Mouse (Mus musculus): Measurements from ENCODE around the gene Zswim1. TPM values are rescaled to one million over a fixed set of nuclear protein-coding genes. Genes with fewer than 3 reads are reported as not detected.

Zswim1 gene
- total RNA-seq (2021) = 10 to 100 TPM; 18.1 to 18.2 TPM
- long read RNA-seq, experiment 1, transcript Zswim1-201 (2 exons, 2,705 nt) = major isoform, 25 of 34 reads
- long read RNA-seq, experiment 1, partial matches to known transcripts = 0 of 34 reads
- long read RNA-seq, experiment 1, other reads (novel, unspliced or antisense) = 9 of 34 reads
- long read RNA-seq, experiment 2, transcript Zswim1-201 (2 exons, 2,705 nt) = major isoform, 35 of 42 reads
- long read RNA-seq, experiment 2, partial matches to known transcripts = 0 of 42 reads
- long read RNA-seq, experiment 2, other reads (novel, unspliced or antisense) = 7 of 42 reads

- DNase-seq (ENCODE audit: low spot score in 2 of 2) = peak; percentile 100
These were observed at the start of gene Zswim1 for GRCm38 (mm10) chr2:164822636-164823165. Gene Zswim1, plus strand, starts transcription at chr2:164822686.

- no peak for DNase-seq (ENCODE audit: low spot score in 2 of 2)
These were observed 49.1 kb upstream of the Zswim1 start for GRCm38 (mm10) chr2:164773229-164773988.

- DNase-seq (ENCODE audit: low spot score in 2 of 2) = no peak
These were observed 48.5 kb upstream of the Zswim1 start for GRCm38 (mm10) chr2:164773989-164774364.

GRCm38 (mm10) chr2:164776130-164776529 is 46.4 kb upstream of the Zswim1 start:
- DNase-seq (ENCODE audit: low spot score in 2 of 2) = no peak

GRCm38 (mm10) chr2:164776801-164777200 is 45.7 kb upstream of the Zswim1 start:
- no peak for DNase-seq (ENCODE audit: low spot score in 2 of 2)

GRCm38 (mm10) chr2:164777246-164778014 is 45.1 kb upstream of the Zswim1 start:
- DNase-seq (ENCODE audit: low spot score in 2 of 2) = no peak

- no peak for DNase-seq (ENCODE audit: low spot score in 2 of 2)
These were observed 44.5 kb upstream of the Zswim1 start for GRCm38 (mm10) chr2:164778015-164778287.

GRCm38 (mm10) chr2:164778809-164779208 is 43.7 kb upstream of the Zswim1 start:
- DNase-seq (ENCODE audit: low spot score in 2 of 2) = no peak

- DNase-seq (ENCODE audit: low spot score in 2 of 2) = no peak
These were observed 42.9 kb upstream of the Zswim1 start, which contains the start of gene Tnnc2 for GRCm38 (mm10) chr2:164779481-164780086. Gene Tnnc2, minus strand, starts transcription at chr2:164779967.

- DNase-seq (ENCODE audit: low spot score in 2 of 2) = no peak
These were observed 40.6 kb upstream of the Zswim1 start for GRCm38 (mm10) chr2:164781876-164782275.

GRCm38 (mm10) chr2:164783926-164784581 is 38.4 kb upstream of the Zswim1 start:
- DNase-seq (ENCODE audit: low spot score in 2 of 2) = no peak

GRCm38 (mm10) chr2:164784869-164785420 is 37.5 kb upstream of the Zswim1 start:
- DNase-seq (ENCODE audit: low spot score in 2 of 2) = no peak

- DNase-seq (ENCODE audit: low spot score in 2 of 2) = peak; percentile 80 to 83
These were observed 36.8 kb upstream of the Zswim1 start, which contains the start of gene Snx21 for GRCm38 (mm10) chr2:164785481-164786387. Gene Snx21, plus strand, starts transcription at chr2:164785823.

- DNase-seq (ENCODE audit: low spot score in 2 of 2) = no peak
These were observed 36.0 kb upstream of the Zswim1 start for GRCm38 (mm10) chr2:164786388-164786885.

- DNase-seq (ENCODE audit: low spot score in 2 of 2) = no peak
These were observed 35.5 kb upstream of the Zswim1 start for GRCm38 (mm10) chr2:164787032-164787431.

- DNase-seq (ENCODE audit: low spot score in 2 of 2) = no peak
These were observed 34.7 kb upstream of the Zswim1 start for GRCm38 (mm10) chr2:164787779-164788178.

GRCm38 (mm10) chr2:164788411-164788810 is 34.1 kb upstream of the Zswim1 start:
- no peak for DNase-seq (ENCODE audit: low spot score in 2 of 2)

GRCm38 (mm10) chr2:164790451-164790850 is 32.0 kb upstream of the Zswim1 start:
- no peak for DNase-seq (ENCODE audit: low spot score in 2 of 2)

- DNase-seq (ENCODE audit: low spot score in 2 of 2) = no peak
These were observed 30.6 kb upstream of the Zswim1 start for GRCm38 (mm10) chr2:164791841-164792261.
